Mouse (Mus musculus): ENCODE measurements around the gene Gpr161.

- TF ChIP-seq CTCF (IDR thresholded peaks at IDR 0.05; ENCODE audit: insufficient read depth, low read length), result no peak
- TF ChIP-seq POLR2A (IDR thresholded peaks at IDR 0.05; ENCODE audit: borderline replicate concordance, extremely low read depth, low read depth, low read length), result no peak
Observed at GRCm38 (mm10) chr1:165274946-165275345, 20.6 kb upstream of the Gpr161 start.
